Mouse (Mus musculus) adrenal gland, postnatal 25 days (tissue): ENCODE measurements around the gene Lrrc20. TPM values are rescaled to one million over a fixed set of nuclear protein-coding genes. Genes with fewer than 3 reads are reported as not detected.

Experiments
- total RNA-seq: library from RNA; stranded (reverse); gene quantifications from 2 replicates; pipeline ENCODE4 v1.2.3, GENCODE M21; 2021

Lrrc20 gene
- total RNA-seq, 1 experiment from 2014 or later: 28.9 TPM

Other genes starting within 250 kb of the Lrrc20 start
- 2.8 TPM in 2 replicates for gene Adamts14, start 202.4 kb upstream of the Lrrc20 start, total RNA-seq
- gene Prf1, start 178.0 kb upstream of the Lrrc20 start, total RNA-seq: 0.15 TPM in 1 of 2 replicates, not detected in the other
- gene Pald1, start 92.3 kb upstream of the Lrrc20 start, total RNA-seq: 21.9 and 24.0 TPM in 2 replicates
- not detected in 2 replicates for gene Nodal, start 57.8 kb upstream of the Lrrc20 start, total RNA-seq
- gene Eif4ebp2, start 23.1 kb upstream of the Lrrc20 start, total RNA-seq: 92.3 and 112 TPM in 2 replicates
- 0.21 and 0.24 TPM in 2 replicates for gene Npffr1, start 119.7 kb downstream of the Lrrc20 start, total RNA-seq
- gene Ppa1, start 172.8 kb downstream of the Lrrc20 start, total RNA-seq: 107 and 153 TPM in 2 replicates
- 181 and 195 TPM in 2 replicates for gene Sar1a, start 204.5 kb downstream of the Lrrc20 start, total RNA-seq
- gene Tysnd1, start 219.7 kb downstream of the Lrrc20 start, total RNA-seq: 109 and 115 TPM in 2 replicates
- 310 and 356 TPM in 2 replicates for gene Aifm2, start 239.5 kb downstream of the Lrrc20 start, total RNA-seq